In the genomic region with DNA sequence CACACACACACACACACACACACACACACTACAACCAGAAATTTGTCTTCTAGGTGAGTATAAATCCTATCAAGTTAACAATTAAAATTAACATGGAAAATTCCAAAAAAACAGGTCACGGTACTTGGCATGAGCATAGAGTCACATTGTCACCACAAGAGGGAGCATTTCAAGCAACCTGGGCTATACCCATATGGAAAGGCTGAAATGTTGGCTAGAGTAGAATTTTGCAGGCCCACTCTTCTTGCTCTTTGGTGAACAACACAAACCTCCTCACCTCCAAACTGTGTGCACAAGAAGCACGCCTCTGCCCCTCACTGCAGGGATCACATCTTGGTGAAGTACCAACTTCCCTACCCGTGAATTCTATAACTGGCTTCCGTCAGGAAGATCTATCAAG, we compare ENCODE assay signal across 11 mouse cellular contexts. TPM values are rescaled to one million over a fixed set of nuclear protein-coding genes. Genes with fewer than 3 reads are reported as not detected.
A peak's percentile ranks its signal among the peaks of the same experiment; 100 is the strongest.
DNase-seq lines count a peak whose midpoint lies in the region; ATAC-seq and TF ChIP-seq lines count a peak whose summit lies in the region.
"Had no signal": no experiment of that assay in that cellular context is flagged by ENCODE, and none has a peak within 500 bp of the region (broad histone marks: within the 10 kb centered on the region; RNA-seq: fewer than 3 reads in every experiment).

No protein-coding gene starts in this region.

- no peak overlapping the region for H3ac ChIP-seq in C2C12 (ENCODE audit: control insufficient read depth, insufficient read length, low read depth)

- H3K79me2 ChIP-seq in C2C12 (ENCODE audit: control insufficient read depth, insufficient read depth), result peaks cover 20% of the 10 kb centered on the region

- H3K79me3 ChIP-seq in C2C12 (ENCODE audit: low read depth), result peaks cover 17% of the 10 kb centered on the region

- no peaks in the 10 kb centered on the region for H3K27me3 ChIP-seq in hindbrain, embryonic 14.5 days (ENCODE audit: control insufficient read depth, insufficient read depth, low read length)
- no peaks in the 10 kb centered on the region for H3K27me3 ChIP-seq in hindbrain, embryonic 16.5 days (replicated peaks; ENCODE audit: control insufficient read depth, insufficient read depth, low read length)
- no peaks in the 10 kb centered on the region for H3K27me3 ChIP-seq in C2C12 (ENCODE audit: control insufficient read depth, insufficient read depth, insufficient read length)
- H3K27me3 ChIP-seq in embryonic facial prominence, embryonic 11.5 days (ENCODE audit: control insufficient read depth, insufficient read depth, low read length), result no peaks in the 10 kb centered on the region
- H3K27me3 ChIP-seq: embryonic facial prominence, embryonic 15.5 days; limb, embryonic 15.5 days; stomach, embryonic 15.5 days had no signal

- no peaks in the 10 kb centered on the region for H3K9me3 ChIP-seq in hindbrain, embryonic 14.5 days (ENCODE audit: control insufficient read depth, low read length)
- H3K9me3 ChIP-seq in hindbrain, embryonic 16.5 days (ENCODE audit: control insufficient read depth, low read length), result no peaks in the 10 kb centered on the region
- H3K9me3 ChIP-seq in embryonic facial prominence, embryonic 11.5 days (replicated peaks; ENCODE audit: control insufficient read depth, low read length), result no peaks in the 10 kb centered on the region
- H3K9me3 ChIP-seq: embryonic facial prominence, embryonic 15.5 days; limb, embryonic 15.5 days; stomach, embryonic 15.5 days had no signal

- peak; percentile 8 for TF ChIP-seq CTCF in C2C12 (IDR thresholded peaks at IDR 0.05; ENCODE audit: control insufficient read depth, insufficient read depth, insufficient read length)

- 51% methylated on average over 4 of the region's 4 CpGs for WGBS in hindbrain, embryonic 14.5 days
- WGBS in hindbrain, embryonic 16.5 days, result 48% methylated on average over 4 of the region's 4 CpGs
- WGBS in embryonic facial prominence, embryonic 11.5 days, result 41% methylated on average over 4 of the region's 4 CpGs

- peaks cover 17% of the 10 kb centered on the region for H3K4me1 ChIP-seq in hindbrain, embryonic 14.5 days (replicated peaks; ENCODE audit: control insufficient read depth, insufficient read depth, low read length)
- H3K4me1 ChIP-seq in hindbrain, embryonic 16.5 days (ENCODE audit: control insufficient read depth, insufficient read depth, low read depth, low read length), result peaks cover 15% of the 10 kb centered on the region
- no peaks in the 10 kb centered on the region for H3K4me1 ChIP-seq in embryonic facial prominence, embryonic 11.5 days (ENCODE audit: control insufficient read depth, insufficient read depth, low read length)

- no peak overlapping the region for H3K4me3 ChIP-seq in hindbrain, embryonic 14.5 days (replicated peaks; ENCODE audit: low read length)
- no peak overlapping the region for H3K4me3 ChIP-seq in hindbrain, embryonic 16.5 days (ENCODE audit: low read length)
- H3K4me3 ChIP-seq in C2C12 (ENCODE audit: insufficient read depth, poor library complexity, severe bottlenecking), result no peak overlapping the region
- H3K4me3 ChIP-seq in embryonic facial prominence, embryonic 11.5 days (ENCODE audit: low read depth, low read length), result no peak overlapping the region
- H3K4me3 ChIP-seq: embryonic facial prominence, embryonic 15.5 days; limb, embryonic 15.5 days; stomach, embryonic 15.5 days had no signal

- no peaks in the 10 kb centered on the region for H3K36me3 ChIP-seq in hindbrain, embryonic 14.5 days (replicated peaks; ENCODE audit: control insufficient read depth, insufficient read depth)
- no peaks in the 10 kb centered on the region for H3K36me3 ChIP-seq in hindbrain, embryonic 16.5 days (ENCODE audit: control insufficient read depth, insufficient read depth, low read length)
- H3K36me3 ChIP-seq in C2C12 (ENCODE audit: control insufficient read depth, insufficient read depth), result peaks cover 3% of the 10 kb centered on the region
- H3K36me3 ChIP-seq in embryonic facial prominence, embryonic 11.5 days (replicated peaks; ENCODE audit: control insufficient read depth, insufficient read depth, low read depth, low read length), result no peaks in the 10 kb centered on the region
- H3K36me3 ChIP-seq: embryonic facial prominence, embryonic 15.5 days; limb, embryonic 15.5 days; stomach, embryonic 15.5 days had no signal

- no peak overlapping the region for H3K27ac ChIP-seq in hindbrain, embryonic 14.5 days
- no peak overlapping the region for H3K27ac ChIP-seq in hindbrain, embryonic 16.5 days (ENCODE audit: low read depth, low read length)
- H3K27ac ChIP-seq in embryonic facial prominence, embryonic 11.5 days (replicated peaks; ENCODE audit: low read depth, low read length), result no peak overlapping the region
- H3K27ac ChIP-seq: embryonic facial prominence, embryonic 15.5 days; limb, embryonic 15.5 days; stomach, embryonic 15.5 days had no signal

- DNase-seq in hindbrain, embryonic 14.5 days (ENCODE audit: low spot score), result peak; percentile 57
- peak; percentile 35 for DNase-seq in T-cell, adult 2 months (ENCODE audit: low spot score)
- peak; percentile 79 for DNase-seq in embryonic facial prominence, embryonic 11.5 days (ENCODE audit: low spot score)
- peak; percentile 40 for DNase-seq in lung, postnatal 14 days
- no peak for DNase-seq in urinary bladder, adult 2 months (ENCODE audit: low spot score)

- no peak for ATAC-seq in hindbrain, embryonic 14.5 days (ENCODE audit: low FRiP score)
- ATAC-seq in hindbrain, embryonic 16.5 days, result no peak
- no peak for ATAC-seq in embryonic facial prominence, embryonic 11.5 days (replicated peaks; ENCODE audit: insufficient number of reproducible peaks, low FRiP score, low TSS enrichment, low read depth)
- ATAC-seq in activated CD4-positive, CD25-positive, alpha-beta regulatory T cell, adult 4 months, result no peak

- H3K9ac ChIP-seq in hindbrain, embryonic 14.5 days, result no peak overlapping the region
- no peak overlapping the region for H3K9ac ChIP-seq in hindbrain, embryonic 16.5 days (ENCODE audit: low read depth, low read length)
- no peak overlapping the region for H3K9ac ChIP-seq in embryonic facial prominence, embryonic 11.5 days (replicated peaks; ENCODE audit: low read length)
- H3K9ac ChIP-seq: embryonic facial prominence, embryonic 15.5 days; limb, embryonic 15.5 days; stomach, embryonic 15.5 days had no signal

- H3K4me2 ChIP-seq in hindbrain, embryonic 14.5 days (replicated peaks), result no peak overlapping the region
- H3K4me2 ChIP-seq in hindbrain, embryonic 16.5 days (ENCODE audit: low read length), result no peak overlapping the region
- no peak overlapping the region for H3K4me2 ChIP-seq in embryonic facial prominence, embryonic 11.5 days (ENCODE audit: low read depth, low read length)
- H3K4me2 ChIP-seq: embryonic facial prominence, embryonic 15.5 days; limb, embryonic 15.5 days; stomach, embryonic 15.5 days had no signal

TF ChIP-seq in C2C12, 6 proteins besides CTCF, POLR2A, EP300 and RAD21 (continues in another document):
- TF ChIP-seq MAX (IDR thresholded peaks at IDR 0.05) (no peak), MYOD1 (IDR thresholded peaks at IDR 0.05; ENCODE audit: control insufficient read depth, insufficient read length, low read depth) (no peak), CEBPB (IDR thresholded peaks at IDR 0.05; ENCODE audit: low read depth) (no peak)

RNA-seq across cellular contexts. Expression of a gene that starts 2.9 kb away (rescaled TPM):
- polyA plus RNA-seq in hindbrain, embryonic 14.5 days (2014; fragmentation: Nextera tagmentation; extraction: Ambion mirVana), result 13.2 and 16.2 TPM in 2 replicates
- polyA plus RNA-seq in hindbrain, embryonic 16.5 days (2015; fragmentation: Nextera tagmentation; extraction: Ambion mirVana), result 16.6 and 21.2 TPM in 2 replicates
- 33.6 TPM for polyA plus RNA-seq in C2C12 (2012; fragmentation: generic; extraction: Trizol)
- 14.0 and 14.5 TPM in 2 replicates for polyA plus RNA-seq in embryonic facial prominence, embryonic 11.5 days (2014; fragmentation: Nextera tagmentation; extraction: Ambion mirVana)
- polyA plus RNA-seq in activated CD4-positive, CD25-positive, alpha-beta regulatory T cell, adult 4 months (2017; shearing (Covaris generic)), result 1 to 10 TPM; 6.9 to 8.8 TPM
- polyA plus RNA-seq in urinary bladder, adult 2 months (2012; rRNA removed), result 6.1 and 6.4 TPM in 2 replicates

RNA-seq across cellular contexts. Expression of a gene that starts 12.9 kb away (rescaled TPM):
- 498 and 547 TPM in 2 replicates for polyA plus RNA-seq in hindbrain, embryonic 14.5 days (2014; fragmentation: Nextera tagmentation; extraction: Ambion mirVana)
- polyA plus RNA-seq in hindbrain, embryonic 16.5 days (2015; fragmentation: Nextera tagmentation; extraction: Ambion mirVana), result 619 and 637 TPM in 2 replicates
- polyA plus RNA-seq in C2C12 (2012; fragmentation: generic; extraction: Trizol), result 736 TPM
- polyA plus RNA-seq in embryonic facial prominence, embryonic 11.5 days (2014; fragmentation: Nextera tagmentation; extraction: Ambion mirVana), result 787 and 839 TPM in 2 replicates
- 10 to 100 TPM; 60.3 to 83.9 TPM for polyA plus RNA-seq in activated CD4-positive, CD25-positive, alpha-beta regulatory T cell, adult 4 months (2017; shearing (Covaris generic))
- polyA plus RNA-seq in urinary bladder, adult 2 months (2012; rRNA removed), result 266 and 271 TPM in 2 replicates

RNA-seq across cellular contexts. Expression of a gene that starts 34.4 kb away (rescaled TPM):
- 51.9 and 64.0 TPM in 2 replicates for polyA plus RNA-seq in hindbrain, embryonic 14.5 days (2014; fragmentation: Nextera tagmentation; extraction: Ambion mirVana)
- 52.4 and 55.9 TPM in 2 replicates for polyA plus RNA-seq in hindbrain, embryonic 16.5 days (2015; fragmentation: Nextera tagmentation; extraction: Ambion mirVana)
- polyA plus RNA-seq in C2C12 (2012; fragmentation: generic; extraction: Trizol), result 46.5 TPM
- 80.3 and 82.4 TPM in 2 replicates for polyA plus RNA-seq in embryonic facial prominence, embryonic 11.5 days (2014; fragmentation: Nextera tagmentation; extraction: Ambion mirVana)
- 100 to 1,000 TPM in 1 of 2 experiments, 10 to 100 TPM in 1; 75.9 to 103 TPM for polyA plus RNA-seq in activated CD4-positive, CD25-positive, alpha-beta regulatory T cell, adult 4 months (2017; shearing (Covaris generic))
- 29.5 and 31.0 TPM in 2 replicates for polyA plus RNA-seq in urinary bladder, adult 2 months (2012; rRNA removed)

RNA-seq across cellular contexts. Expression of a gene that starts 34.4 kb away (rescaled TPM):
- polyA plus RNA-seq in hindbrain, embryonic 14.5 days (2014; fragmentation: Nextera tagmentation; extraction: Ambion mirVana), result 70.6 and 70.8 TPM in 2 replicates
- 91.3 and 91.4 TPM in 2 replicates for polyA plus RNA-seq in hindbrain, embryonic 16.5 days (2015; fragmentation: Nextera tagmentation; extraction: Ambion mirVana)
- 104 TPM for polyA plus RNA-seq in C2C12 (2012; fragmentation: generic; extraction: Trizol)
- polyA plus RNA-seq in embryonic facial prominence, embryonic 11.5 days (2014; fragmentation: Nextera tagmentation; extraction: Ambion mirVana), result 64.0 and 71.1 TPM in 2 replicates
- 10 to 100 TPM; 39.0 to 41.1 TPM for polyA plus RNA-seq in activated CD4-positive, CD25-positive, alpha-beta regulatory T cell, adult 4 months (2017; shearing (Covaris generic))
- polyA plus RNA-seq in urinary bladder, adult 2 months (2012; rRNA removed), result 41.1 and 66.3 TPM in 2 replicates

RNA-seq across cellular contexts. Expression of a gene that starts 50.9 kb away (rescaled TPM):
- 5.4 and 5.5 TPM in 2 replicates for polyA plus RNA-seq in hindbrain, embryonic 14.5 days (2014; fragmentation: Nextera tagmentation; extraction: Ambion mirVana)
- polyA plus RNA-seq in hindbrain, embryonic 16.5 days (2015; fragmentation: Nextera tagmentation; extraction: Ambion mirVana), result 4.3 and 4.6 TPM in 2 replicates
- polyA plus RNA-seq in C2C12 (2012; fragmentation: generic; extraction: Trizol), result 0.60 TPM
- 5.1 and 5.3 TPM in 2 replicates for polyA plus RNA-seq in embryonic facial prominence, embryonic 11.5 days (2014; fragmentation: Nextera tagmentation; extraction: Ambion mirVana)
- polyA plus RNA-seq in activated CD4-positive, CD25-positive, alpha-beta regulatory T cell, adult 4 months (2017; shearing (Covaris generic)), result 1 to 10 TPM in 1 of 2 experiments, under 1 TPM in 1; 0.65 to 1.5 TPM
- 1.8 and 2.3 TPM in 2 replicates for polyA plus RNA-seq in urinary bladder, adult 2 months (2012; rRNA removed)
